Mouse (Mus musculus) CH12.LX (cell line): ENCODE data around the gene Dapk2. TPM values are rescaled to one million over a fixed set of nuclear protein-coding genes. Genes with fewer than 3 reads are reported as not detected.

Experiments
- DNase-seq: peaks from one replicate; pipeline ENCODE4 v3.0.0-alpha.2; 2013; ENCODE audit errors: extremely low read depth
- H3K27ac ChIP-seq: 2 replicates; pipeline ENCODE4 v1.5.1; 2012; ENCODE audit warnings: low read depth, mild to moderate bottlenecking, control low read depth, moderate library complexity; ENCODE audit not compliant: insufficient read depth
- H3K27me3 ChIP-seq: replicated peaks from 2 replicates; pipeline ENCODE3; 2012; ENCODE audit warnings: inconsistent platforms
- H3K36me3 ChIP-seq, 2 experiments: replicated peaks in 1 of 2; 2 replicates each; pipeline versions ENCODE3 to v1.6.1; 2012; ENCODE audit warnings: inconsistent platforms in 1 of 2, low read length in 1 of 2, mild to moderate bottlenecking in 1 of 2, mixed read lengths in 1 of 2, moderate library complexity in 1 of 2; ENCODE audit not compliant: control insufficient read depth in 1 of 2, insufficient read depth in 1 of 2
- H3K4me1 ChIP-seq, 2 experiments: 2 replicates each; pipeline ENCODE4 v1.6.1; 2012; ENCODE audit warnings: inconsistent platforms in 1 of 2, moderate library complexity in 1 of 2; ENCODE audit not compliant: insufficient read depth in 2 of 2, control insufficient read depth in 1 of 2
- H3K4me2 ChIP-seq: 2 replicates; pipeline ENCODE4 v1.6.1; 2012; ENCODE audit warnings: low read depth, mild to moderate bottlenecking, control low read depth; ENCODE audit not compliant: poor library complexity, insufficient read depth, severe bottlenecking
- H3K4me3 ChIP-seq, 3 experiments: fragments of 150-350 bp in 1 of 3; sonication (generic) in 1 of 3; replicated peaks in 1 of 3; 2 replicates each; pipeline versions ENCODE3 to v1.5.1; 2011 to 2012; ENCODE audit warnings: low read depth in 2 of 3, low read length in 2 of 3, mild to moderate bottlenecking in 2 of 3, moderate library complexity in 2 of 3, control low read depth in 1 of 3, improper control_type of control experiment in 1 of 3, inconsistent platforms in 1 of 3, mixed read lengths in 1 of 3; ENCODE audit not compliant: poor library complexity in 1 of 3
- H3K79me2 ChIP-seq: replicated peaks from 2 replicates; pipeline ENCODE4 v1.6.1; 2012; ENCODE audit warnings: mild to moderate bottlenecking, moderate library complexity; ENCODE audit not compliant: control insufficient read depth, poor library complexity, insufficient read depth, severe bottlenecking; ENCODE audit errors: extremely low read depth
- H3K9ac ChIP-seq: 2 replicates; pipeline ENCODE4 v1.6.1; 2012; ENCODE audit warnings: low read depth, mild to moderate bottlenecking, control low read depth, moderate library complexity; ENCODE audit not compliant: insufficient read depth
- H3K9me3 ChIP-seq: replicated peaks from 2 replicates; pipeline ENCODE3; 2012; ENCODE audit warnings: low read length, inconsistent platforms, mixed read lengths
- CTCF ChIP-seq, 2 experiments: IDR thresholded peaks in 1 of 2; conservative IDR thresholded peaks in 1 of 2; 2 replicates each; pipeline ENCODE4 v1.5.1; 2011 to 2012; ENCODE audit warnings: low read depth in 2 of 2, low read length in 2 of 2, improper control_type of control experiment in 1 of 2, inconsistent platforms in 1 of 2, mild to moderate bottlenecking in 1 of 2, moderate library complexity in 1 of 2
- ETS1 ChIP-seq: conservative IDR thresholded peaks from 2 replicates; pipeline ENCODE4 v1.6.1; 2012; ENCODE audit warnings: low read depth, mild to moderate bottlenecking, inconsistent platforms, low read length, improper control_type of control experiment, moderate library complexity
- HCFC1 ChIP-seq: IDR thresholded peaks from 2 replicates; pipeline ENCODE4 v1.6.1; 2012; ENCODE audit warnings: low read depth, mild to moderate bottlenecking, inconsistent platforms, low read length, improper control_type of control experiment
- IRF4 ChIP-seq: IDR thresholded peaks from 2 replicates; pipeline ENCODE4 v1.6.1; 2014; ENCODE audit warnings: low read depth, mild to moderate bottlenecking, inconsistent platforms, low read length, improper control_type of control experiment
- JUND ChIP-seq: conservative IDR thresholded peaks from 2 replicates; pipeline ENCODE4 v1.6.1; 2011; ENCODE audit warnings: low read depth, low read length, improper control_type of control experiment
- KAT2A ChIP-seq: IDR thresholded peaks from 2 replicates; pipeline ENCODE4 v1.6.1; 2012; ENCODE audit warnings: low read length, improper control_type of control experiment, inconsistent platforms; ENCODE audit not compliant: insufficient replicate concordance
- MXI1 ChIP-seq: IDR thresholded peaks from 2 replicates; pipeline ENCODE4 v1.6.1; 2011; ENCODE audit warnings: mild to moderate bottlenecking, low read depth, low read length, improper control_type of control experiment
- NRF1 ChIP-seq: IDR thresholded peaks from 2 replicates; pipeline ENCODE4 v1.6.1; 2014; ENCODE audit warnings: low read depth, mild to moderate bottlenecking, inconsistent platforms, low read length, improper control_type of control experiment, moderate library complexity
- PAX5 ChIP-seq: IDR thresholded peaks from 2 replicates; pipeline ENCODE4 v1.6.1; 2012; ENCODE audit warnings: low read length, inconsistent platforms, mixed read lengths
- POLR2A ChIP-seq: IDR thresholded peaks from 2 replicates; pipeline ENCODE4 v1.6.1; 2011; ENCODE audit warnings: low read depth, mild to moderate bottlenecking, improper control_type of control experiment, low read length
- POLR2AphosphoS2 ChIP-seq: IDR thresholded peaks from 2 replicates; pipeline ENCODE4 v1.6.1; 2011; ENCODE audit warnings: low read depth, low read length, improper control_type of control experiment
- SIN3A ChIP-seq: IDR thresholded peaks from 2 replicates; pipeline ENCODE4 v1.6.1; 2012; ENCODE audit warnings: low read length, improper control_type of control experiment, inconsistent platforms
- TCF12 ChIP-seq: IDR thresholded peaks from 2 replicates; pipeline ENCODE4 v1.6.1; 2014; ENCODE audit warnings: low read depth, mild to moderate bottlenecking, inconsistent platforms, low read length, improper control_type of control experiment
- USF2 ChIP-seq: conservative IDR thresholded peaks from 2 replicates; pipeline ENCODE4 v1.6.1; 2011; ENCODE audit warnings: low read depth, low read length, improper control_type of control experiment
- ZC3H11A ChIP-seq: IDR thresholded peaks from 2 replicates; pipeline ENCODE4 v1.6.1; 2012; ENCODE audit warnings: low read depth, mild to moderate bottlenecking, inconsistent platforms, low read length, improper control_type of control experiment
- dilution Hi-C: fragments of 300-500 bp; cut with MboI; formaldehyde crosslinking; loops from 2 replicates; pipeline ENCODE4 v1.14.3; 2020; ENCODE audit warnings: low sequenced_read_pairs; ENCODE audit not compliant: extremely low pct_unique_long_range_greater_than_20kb, extremely low pct_ligation_motif_present
- in situ Hi-C: fragments of 300-500 bp; cut with MboI; formaldehyde crosslinking; loops from 3 replicates; pipeline ENCODE4 v1.14.3; 2019; ENCODE audit warnings: low sequenced_read_pairs, low pct_ligation_motif_present, low pct_unique_long_range_greater_than_20kb, mixed read lengths
- polyA plus RNA-seq: library from polyadenylated mRNA; unstranded; fragments of >175 nt; gene quantifications from 2 replicates; pipeline ENCODE4 v1.2.1, GENCODE M21; 2012; ENCODE audit warnings: low read depth; ENCODE audit not compliant: insufficient read length
- total RNA-seq, 2 experiments: library from RNA; depleted of rRNA; stranded (reverse); fragments of 300-350 nt in 1 of 2; fragments of >200 nt in 1 of 2; gene quantifications; 2 replicates each; pipeline ENCODE4 v1.2.3; 2012 to 2014

The Dapk2 gene
- total and polyA plus RNA-seq, 3 experiments: 25.2 to 60.3 (median 39.0) TPM

- TF ChIP-seq MXI1: peak; percentile 68
- no peak for TF ChIP-seq POLR2A
Measured at GRCm38 (mm10) chr9:66157958-66158830, at the start of gene Dapk2 (continued).

GRCm38 (mm10) chr9:66109574-66109973, 48.4 kb upstream of the Dapk2 start:
- dilution Hi-C loops: no loop called here
- peaks cover 11% of the 10 kb centered on the region; the same call in 1 of the 2 replicates for H3K79me2 ChIP-seq
- H3K4me1 ChIP-seq: peaks cover 8 to 48% of the 10 kb centered on the region in 2 experiments; a peak in 3 of 4 replicates
- no peak overlapping the region for H3K4me2 ChIP-seq
- peaks cover 34 to 75% of the 10 kb centered on the region in 2 experiments for H3K36me3 ChIP-seq
- no peak overlapping the region for H3K9ac ChIP-seq
- TF ChIP-seq ETS1 (no peak), NRF1 (no peak), POLR2AphosphoS2 (no peak), TCF12 (no peak), KAT2A (no peak)
- no peak overlapping the region for H3K4me3 ChIP-seq
- in situ Hi-C loops: no loop called here
- DNase-seq: no peak
- H3K27me3 ChIP-seq: no peaks in the 10 kb centered on the region
- no peak overlapping the region for H3K27ac ChIP-seq
- H3K9me3 ChIP-seq: no peaks in the 10 kb centered on the region

- dilution Hi-C loops: no loop called here
- Histone ChIP-seq H3K4me3 (no peak overlapping the region), H3K27ac (no peak overlapping the region), H3K9me3 (no peaks in the 10 kb centered on the region), H3K27me3 (no peaks in the 10 kb centered on the region), H3K36me3 (peaks cover 30 to 75% of the 10 kb centered on the region in 2 experiments), H3K4me1 (peaks cover 8 to 44% of the 10 kb centered on the region in 2 experiments; a peak in 3 of 4 replicates), H3K79me2 (peaks cover 11% of the 10 kb centered on the region; the same call in 1 of the 2 replicates), H3K9ac (no peak overlapping the region), H3K4me2 (no peak overlapping the region)
- in situ Hi-C loops: no loop called here
- DNase-seq: no peak
- no peak for TF ChIP-seq PAX5
- no peak for TF ChIP-seq JUND
- TF ChIP-seq IRF4: no peak
- no peak for TF ChIP-seq USF2
- no peak for TF ChIP-seq MXI1
- TF ChIP-seq SIN3A: no peak
- TF ChIP-seq HCFC1: no peak
- TF ChIP-seq ZC3H11A: no peak
- TF ChIP-seq CTCF (conservative IDR thresholded peaks at IDR 0.05 in 1 of 2, IDR thresholded peaks at IDR 0.05 in 1 of 2; ENCODE audit: low read depth in 2 of 2, low read length in 2 of 2): no peak
Measured at GRCm38 (mm10) chr9:66110126-66110525, 47.9 kb upstream of the Dapk2 start.
